8 mouse cellular contexts compared by ENCODE assay signal in genomic region chr13:57907428-57908265, GRCm38 (mm10). TPM values are rescaled to one million over a fixed set of nuclear protein-coding genes. Genes with fewer than 3 reads are reported as not detected.
DNase-seq lines count a peak whose midpoint lies in the region; ATAC-seq lines count a peak whose summit lies in the region.

No protein-coding gene starts in this region.

- no peaks in the 10 kb centered on the region for H3K36me3 ChIP-seq in limb, embryonic 12.5 days
- no peaks in the 10 kb centered on the region for H3K36me3 ChIP-seq in stomach, embryonic 16.5 days (ENCODE audit: control insufficient read depth, insufficient read depth, low read length)

- H3K9ac ChIP-seq in limb, embryonic 12.5 days (replicated peaks) = peak overlapping the region; percentile 46; the same call in 1 of the 2 replicates
- H3K9ac ChIP-seq in stomach, embryonic 16.5 days (ENCODE audit: low read length) = no peak overlapping the region

- 3% methylated on average over 60 of the region's 60 CpGs for WGBS in limb, embryonic 12.5 days
- 2% methylated on average over 60 of the region's 60 CpGs for WGBS in stomach, embryonic 16.5 days

- H3K9me3 ChIP-seq in limb, embryonic 12.5 days = 0 out of 2 replicates have a peak, but pooled peaks cover 5% of the 10 kb centered on the region
- H3K9me3 ChIP-seq in stomach, embryonic 16.5 days (replicated peaks; ENCODE audit: control insufficient read depth, low read length) = peaks cover 3% of the 10 kb centered on the region; the same call in 1 of the 2 replicates

- H3K27me3 ChIP-seq in limb, embryonic 12.5 days = peaks cover 38% of the 10 kb centered on the region
- peaks cover 17% of the 10 kb centered on the region for H3K27me3 ChIP-seq in stomach, embryonic 16.5 days (ENCODE audit: control insufficient read depth, insufficient read depth, low read length)

- 0 out of 2 replicates have a peak, but pooled peaks have one; percentile 6 for ATAC-seq in limb, embryonic 12.5 days (ENCODE audit: insufficient number of reproducible peaks, insufficient read depth, low FRiP score, low TSS enrichment, low read depth)
- ATAC-seq in stomach, embryonic 16.5 days (ENCODE audit: insufficient read depth, low FRiP score) = peak; percentile 35; the same call in 1 of the 2 replicates

- peak overlapping the region; percentile 78 for H3K4me2 ChIP-seq in limb, embryonic 12.5 days
- peak overlapping the region; percentile 52 for H3K4me2 ChIP-seq in stomach, embryonic 16.5 days (ENCODE audit: low read depth, low read length)

- peak overlapping the region; percentile 45 for H3K4me3 ChIP-seq in limb, embryonic 12.5 days (replicated peaks)
- peak overlapping the region; percentile 36 for H3K4me3 ChIP-seq in stomach, embryonic 16.5 days (replicated peaks; ENCODE audit: low read length)

- no peak overlapping the region for H3K27ac ChIP-seq in limb, embryonic 12.5 days
- no peak overlapping the region for H3K27ac ChIP-seq in stomach, embryonic 16.5 days (ENCODE audit: low read length)

- H3K4me1 ChIP-seq in limb, embryonic 12.5 days (replicated peaks) = peaks cover 13% of the 10 kb centered on the region
- H3K4me1 ChIP-seq in stomach, embryonic 16.5 days (ENCODE audit: control insufficient read depth, insufficient read depth, low read length) = no peaks in the 10 kb centered on the region

- DNase-seq in adrenal gland, postnatal 10 days = peak; percentile 3
- no peak for DNase-seq in adrenal gland, postnatal 25 days
- DNase-seq in right cerebral cortex, adult 18-20 months = peak; percentile 33
- no peak for DNase-seq in right cerebral cortex, postnatal 25 days
- DNase-seq in urinary bladder, postnatal 10 days (ENCODE audit: low spot score) = no peak
- no peak for DNase-seq in natural killer cell, adult 2 months (ENCODE audit: low spot score in 2 of 2)

RNA-seq across cellular contexts. Expression of gene Spock1, which starts 0.5 kb away (rescaled TPM):
- total RNA-seq in adrenal gland, postnatal 10 days (2021) = 10 to 100 TPM; 13.2 to 14.7 TPM
- total RNA-seq in adrenal gland, postnatal 25 days (2021) = 7.0 and 9.5 TPM in 2 replicates
- polyA plus RNA-seq in limb, embryonic 12.5 days (2016; fragmentation: Nextera tagmentation; extraction: Ambion mirVana) = 1.5 and 2.2 TPM in 2 replicates
- polyA plus RNA-seq in stomach, embryonic 16.5 days (2015; fragmentation: Nextera tagmentation; extraction: Ambion mirVana) = 2.8 and 2.9 TPM in 2 replicates

Comparison
In these comparisons a context has a peak if more than half of its experiments do, and no peak if none do; other contexts are left out.
1. DNase-seq: peak in adrenal gland, postnatal 10 days (single experiment) and right cerebral cortex, adult 18-20 months (single experiment); none in adrenal gland, postnatal 25 days (single experiment), right cerebral cortex, postnatal 25 days (single experiment), urinary bladder, postnatal 10 days (single experiment) and natural killer cell, adult 2 months (0 of 2).